Mouse (Mus musculus) spleen, embryonic (tissue): Measurements from ENCODE around the gene Dnah10.

ENCODE experiments used
- CTCF ChIA-PET: fragments of 350-600 bp; sonication (Branson Sonifier 250); formaldehyde crosslinking; loops from one replicate; lab custom pipeline; 2022; lab: Charles Lee

The Dnah10 gene

GRCm38 (mm10) chr5:124812466-124812865, 87.6 kb downstream of the Dnah10 start:
- CTCF ChIA-PET, result no interaction called here

GRCm38 (mm10) chr5:124814797-124815196, 89.9 kb downstream of the Dnah10 start:
- CTCF ChIA-PET, result no interaction called here

DNA sequence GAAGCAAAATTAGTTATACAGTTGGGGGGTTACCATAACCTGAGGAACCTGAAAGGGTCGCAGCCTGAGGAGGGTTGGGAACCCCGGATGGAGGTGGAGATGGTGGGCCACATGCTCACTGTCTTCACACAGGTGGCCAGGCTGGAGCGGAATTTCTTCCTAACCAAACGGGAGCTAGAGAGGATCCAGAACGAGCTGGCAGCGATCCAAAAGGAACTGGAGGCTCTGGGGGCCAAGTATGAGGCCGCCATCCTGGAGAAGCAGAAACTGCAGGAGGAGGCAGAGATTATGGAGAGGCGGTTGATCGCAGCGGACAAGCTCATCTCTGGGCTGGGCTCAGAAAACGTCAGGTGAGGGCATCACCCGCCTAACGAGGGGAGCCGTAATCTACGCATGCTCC, 92.2 kb downstream of the Dnah10 start:
- CTCF ChIA-PET, result no interaction called here

GRCm38 (mm10) chr5:124822128-124822894, 97.4 kb downstream of the Dnah10 start:
- CTCF ChIA-PET, result no interaction called here

DNA sequence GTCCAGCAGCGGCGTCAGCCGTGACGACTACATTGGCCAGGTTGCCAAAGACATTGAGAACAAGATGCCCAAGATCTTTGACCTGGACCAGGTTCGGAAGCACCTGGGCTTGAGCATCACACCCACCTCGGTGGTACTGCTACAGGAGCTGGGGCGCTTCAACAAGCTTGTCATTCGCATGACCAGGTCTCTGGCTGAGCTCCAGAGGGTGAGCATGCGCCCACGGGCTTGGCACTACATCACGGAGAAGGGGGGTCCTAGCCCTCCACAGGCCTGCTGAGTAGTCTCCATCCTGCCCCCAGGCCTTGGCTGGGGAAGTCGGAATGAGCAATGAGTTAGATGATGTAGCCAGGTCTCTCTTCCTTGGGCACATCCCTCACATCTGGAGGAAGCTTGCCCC, 105.4 kb downstream of the Dnah10 start:
- CTCF ChIA-PET, result interaction anchor here (0.5 kb wide), 1 partner anchor 62 kb away, joined by 5 read pairs; no protein-coding TSS in a partner anchor

DNA sequence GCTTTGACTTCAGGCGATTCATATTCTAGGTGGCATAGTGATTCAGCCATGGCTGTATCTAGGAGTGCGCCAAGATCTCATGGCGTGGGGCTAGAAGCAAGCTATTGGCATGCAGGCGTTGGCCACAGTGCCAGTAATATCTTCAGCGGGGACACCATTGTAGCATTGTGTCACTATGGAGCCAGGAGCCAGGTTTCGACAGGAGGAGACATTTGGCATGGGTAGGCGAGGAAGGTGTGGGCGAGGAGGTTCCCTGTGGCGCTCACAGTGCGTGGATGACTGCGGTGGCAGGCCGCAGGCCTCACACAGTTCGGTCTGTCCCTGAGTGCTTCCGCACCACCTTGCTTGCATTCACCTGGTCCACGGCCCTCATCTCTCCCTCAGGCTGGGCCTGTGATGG, 110.3 kb downstream of the Dnah10 start:
- CTCF ChIA-PET, result no interaction called here

DNA sequence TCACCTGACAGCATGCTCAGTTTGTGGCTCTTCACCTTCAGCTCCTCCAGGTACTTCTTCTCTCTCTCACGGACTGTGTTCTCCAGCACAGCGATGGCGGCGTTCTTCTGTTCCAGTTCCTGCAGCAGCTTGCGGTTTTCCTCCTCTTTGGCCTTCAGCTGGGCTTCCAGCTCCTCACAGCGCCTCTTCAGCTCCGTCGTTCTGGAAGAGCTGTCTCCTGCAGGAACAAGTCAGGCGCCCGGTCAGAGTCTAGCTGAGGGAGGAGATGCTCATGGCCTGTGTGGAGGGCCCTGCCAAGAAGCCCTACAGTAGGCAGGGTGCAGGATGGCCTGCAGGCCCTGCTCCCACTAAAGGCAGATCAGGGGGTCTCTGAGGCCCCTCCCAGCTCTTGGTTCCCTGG, 111.2 kb downstream of the Dnah10 start:
- CTCF ChIA-PET, result no interaction called here

- CTCF ChIA-PET, result no interaction called here
Measured at GRCm38 (mm10) chr5:124836621-124837020, 111.7 kb downstream of the Dnah10 start.

- CTCF ChIA-PET, result no interaction called here
Measured at GRCm38 (mm10) chr5:124840202-124840601, 115.3 kb downstream of the Dnah10 start.

DNA sequence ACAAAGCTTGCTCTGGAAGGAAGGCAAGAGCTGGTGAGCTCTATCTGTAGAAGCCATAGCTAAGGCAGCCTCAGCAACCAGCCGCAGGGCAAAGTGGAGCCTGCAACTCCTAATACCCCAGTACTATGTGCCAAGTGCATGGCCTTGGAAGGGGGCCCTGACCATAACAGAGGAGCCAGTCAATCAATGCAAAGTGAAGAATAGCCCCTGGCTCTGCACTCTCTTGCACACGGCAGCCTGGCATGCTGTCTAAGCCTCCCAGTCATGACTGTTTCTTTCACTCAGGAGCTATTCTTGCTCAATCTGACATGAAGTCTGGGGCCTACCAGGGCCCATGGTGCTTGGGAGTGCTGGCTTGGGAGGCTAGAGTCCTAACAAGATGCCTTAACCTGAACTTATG, 115.8 kb downstream of the Dnah10 start:
- CTCF ChIA-PET, result no interaction called here

GRCm38 (mm10) chr5:124843386-124843785, 118.5 kb downstream of the Dnah10 start:
- CTCF ChIA-PET, result no interaction called here

DNA sequence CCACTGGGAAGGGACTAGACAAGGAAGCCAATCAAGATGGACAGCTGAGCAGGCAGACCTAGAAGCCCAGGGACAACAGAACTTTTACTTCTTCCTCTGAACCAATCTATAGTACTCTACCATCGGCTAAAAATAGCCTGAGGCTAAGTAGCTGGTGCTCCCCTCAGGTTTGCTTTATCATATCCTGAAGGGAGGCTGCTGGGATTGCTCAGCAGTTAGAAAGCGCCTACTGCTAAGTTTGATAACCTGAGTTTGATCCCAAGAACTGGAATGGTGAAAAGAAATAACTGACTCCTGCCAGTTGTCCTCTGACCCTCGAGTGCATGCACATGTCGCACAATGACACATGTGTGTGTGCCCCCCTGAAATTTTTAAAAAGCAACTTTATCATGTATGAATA, 120.0 kb downstream of the Dnah10 start:
- CTCF ChIA-PET, result no interaction called here

DNA sequence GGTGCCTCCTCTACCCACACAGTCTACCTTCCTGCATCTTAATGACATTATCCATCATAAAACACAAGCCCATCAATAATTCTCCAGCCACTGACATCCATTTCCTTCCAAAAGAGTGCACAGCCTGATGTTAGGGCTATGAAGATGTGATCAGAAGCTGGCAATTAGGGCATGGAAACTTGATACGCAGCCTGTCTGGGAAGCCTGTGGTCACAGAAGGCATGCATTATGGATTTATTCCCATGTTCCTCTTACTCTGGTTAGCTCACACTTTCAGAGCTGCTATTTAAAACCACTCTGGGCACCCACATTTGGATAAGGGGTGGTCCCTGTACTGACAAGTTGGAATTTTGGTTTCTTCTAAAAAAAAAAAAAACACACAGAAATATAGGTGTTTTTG, 122.1 kb downstream of the Dnah10 start:
- CTCF ChIA-PET, result interaction anchor here (0.5 kb wide), 1 partner anchor 1287 kb away, joined by 5 read pairs; no protein-coding TSS in a partner anchor

DNA sequence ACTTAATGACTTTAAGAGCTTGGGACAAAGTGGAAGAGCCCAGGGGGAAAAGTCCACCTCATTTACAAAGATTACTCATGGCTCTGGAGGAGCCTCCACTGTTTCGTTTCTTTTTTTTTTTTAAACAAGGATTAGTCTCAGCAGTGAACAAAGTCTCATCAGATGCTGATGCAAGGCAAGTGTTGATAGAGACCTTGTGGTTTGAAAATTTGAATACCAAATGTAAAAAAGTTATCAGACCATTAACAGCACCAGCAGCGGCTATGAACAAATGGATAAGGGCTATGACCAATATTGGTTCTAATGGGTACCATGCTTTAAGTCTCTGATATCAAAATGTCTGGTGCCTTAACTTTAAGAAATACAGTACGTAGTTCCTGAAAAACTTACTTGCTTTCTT, 124.1 kb downstream of the Dnah10 start:
- CTCF ChIA-PET, result interaction anchor here (0.7 kb wide), 1 partner anchor 207 kb away, joined by 5 read pairs; no protein-coding TSS in a partner anchor

- CTCF ChIA-PET, result no interaction called here
Measured at GRCm38 (mm10) chr5:124851572-124851971, 126.7 kb downstream of the Dnah10 start.

- CTCF ChIA-PET, result interaction anchor here (0.6 kb wide), 1 partner anchor 311 kb away, joined by 4 read pairs; no protein-coding TSS in a partner anchor
Measured at GRCm38 (mm10) chr5:124852294-124852693, 127.4 kb downstream of the Dnah10 start.

DNA sequence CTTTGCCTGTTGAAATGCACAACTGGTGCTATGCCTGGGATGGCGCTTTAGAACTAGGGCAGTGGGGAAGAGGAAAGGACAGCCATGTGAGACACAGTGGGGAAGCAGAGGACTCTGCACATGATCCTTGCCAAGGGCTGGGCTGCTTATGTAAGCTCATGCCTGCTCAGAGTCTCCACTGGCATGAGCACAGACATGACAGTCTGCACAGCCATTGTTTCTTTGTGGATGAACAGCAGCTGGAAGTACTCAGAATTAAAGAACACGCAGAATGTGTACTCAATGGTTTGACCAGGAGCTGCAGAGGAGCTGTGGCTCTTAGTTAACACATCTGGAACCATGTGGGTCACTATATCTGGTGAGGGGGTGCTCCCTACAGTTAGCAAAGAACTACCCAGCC, 128.2 kb downstream of the Dnah10 start:
- CTCF ChIA-PET, result no interaction called here

- CTCF ChIA-PET, result no interaction called here
Measured at GRCm38 (mm10) chr5:124854202-124854601, 129.3 kb downstream of the Dnah10 start.

- CTCF ChIA-PET, result no interaction called here
Measured at GRCm38 (mm10) chr5:124860013-124860412, 135.1 kb downstream of the Dnah10 start.

GRCm38 (mm10) chr5:124861463-124861862, 136.6 kb downstream of the Dnah10 start:
- CTCF ChIA-PET, result no interaction called here

- CTCF ChIA-PET, result interaction anchor here (0.6 kb wide), 1 partner anchor 37 kb away, joined by 4 read pairs; no protein-coding TSS in a partner anchor
Measured at GRCm38 (mm10) chr5:124862013-124862866, 137.4 kb downstream of the Dnah10 start, which contains the start of the genes Ccdc92 and Zfp664. Ccdc92 (minus strand) TSS chr5:124862424. Zfp664 (plus strand) TSS chr5:124862691.
